Mouse (Mus musculus) erythroblast, embryonic 14.5 days (primary cell): Measurements from ENCODE around the gene Lhpp.

ENCODE experiments used
- GATA1 ChIP-seq: IDR thresholded peaks from 2 replicates; pipeline ENCODE4 v1.6.1; 2012; ENCODE audit warnings: low read length, inconsistent platforms, mixed read lengths
- TAL1 ChIP-seq: IDR thresholded peaks from 3 replicates; pipeline ENCODE4 v1.6.1; 2012; ENCODE audit warnings: low read length, inconsistent platforms, mixed read lengths

DNA sequence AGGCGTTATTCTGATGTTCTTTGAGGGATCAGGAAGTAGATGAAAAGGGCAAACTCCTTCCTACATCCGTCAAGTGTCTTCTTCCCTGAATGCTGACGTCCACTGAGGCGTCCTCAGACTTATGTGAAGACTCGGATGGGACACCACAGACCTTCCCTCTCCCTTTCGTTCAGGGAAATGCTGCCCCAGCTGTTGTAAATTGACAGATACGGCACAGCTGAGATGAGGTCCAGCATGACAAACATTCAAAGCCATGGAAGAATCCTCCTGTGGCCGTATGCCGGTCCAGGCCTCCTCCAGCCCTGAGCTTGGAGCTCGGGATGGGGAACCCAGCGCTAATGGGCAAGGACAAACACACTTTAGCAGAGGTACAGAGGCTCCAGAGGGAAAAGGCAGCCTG lies 139.1 kb downstream of the Lhpp start:
- TF ChIP-seq GATA1 = no peak
- no peak for TF ChIP-seq TAL1
